Mouse (Mus musculus): Measurements from ENCODE around the gene Zmat5.

DNA sequence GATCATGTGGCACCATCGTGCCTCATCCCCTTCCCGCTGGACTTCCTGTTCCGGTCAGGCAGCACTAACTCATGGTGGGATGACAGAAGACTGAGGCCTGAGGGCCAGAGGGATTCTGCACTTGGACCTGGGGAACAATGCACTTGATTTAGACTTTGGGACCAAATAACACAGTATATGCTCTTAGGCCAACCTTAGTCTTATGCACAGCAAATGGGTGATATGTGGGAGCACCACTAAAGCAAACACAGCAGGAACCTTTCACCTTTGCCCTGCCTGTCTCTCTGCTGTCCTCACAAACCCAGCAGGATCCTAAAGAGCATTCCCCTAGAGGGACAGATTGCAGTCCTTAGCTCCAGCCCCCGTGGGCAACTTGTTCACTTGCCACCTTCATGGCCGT lies 36.3 kb downstream of the Zmat5 start:
- TF ChIP-seq ZC3H11A (IDR thresholded peaks at IDR 0.05; ENCODE audit: borderline replicate concordance, low read depth, low read length), result no peak
- no peak for TF ChIP-seq ZNF384 (IDR thresholded peaks at IDR 0.05; ENCODE audit: low read depth, low read length)
- no peak for TF ChIP-seq CHD2 (IDR thresholded peaks at IDR 0.05; ENCODE audit: low read depth, low read length)
- no peak for TF ChIP-seq MAFK (IDR thresholded peaks at IDR 0.05; ENCODE audit: insufficient read depth, low read depth, low read length)
